Mouse (Mus musculus): ENCODE data around the gene Mrps24. TPM values are rescaled to one million over a fixed set of nuclear protein-coding genes. Genes with fewer than 3 reads are reported as not detected.

Mrps24 gene
- polyA plus RNA-seq, 1 experiment from 2014 or later, result 171 TPM

- Histone ChIP-seq H3K27ac (ENCODE audit: low read length) (no peak overlapping the region), H3K9me3 (ENCODE audit: control insufficient read depth, low read length) (no peaks in the 10 kb centered on the region), H3K4me2 (ENCODE audit: low read length) (no peak overlapping the region), H3K4me3 (replicated peaks; ENCODE audit: low read length) (no peak overlapping the region), H3K4me1 (replicated peaks; ENCODE audit: control insufficient read depth, insufficient read depth, low read length) (peaks cover 9% of the 10 kb centered on the region), H3K36me3 (ENCODE audit: control insufficient read depth, insufficient read depth) (no peaks in the 10 kb centered on the region), H3K27me3 (replicated peaks; ENCODE audit: control insufficient read depth, insufficient read depth, low read length) (no peaks in the 10 kb centered on the region), H3K9ac (replicated peaks; ENCODE audit: low read depth, low read length) (no peak overlapping the region)
- no peak for ATAC-seq
- WGBS, result 85% methylated on average over 5 of the region's 5 CpGs
These were observed 23.6 kb upstream of the Mrps24 start for GRCm38 (mm10) chr11:5738888-5739632.

GRCm38 (mm10) chr11:5737137-5737536, 21.7 kb upstream of the Mrps24 start:
- Histone ChIP-seq H3K4me3 (replicated peaks; ENCODE audit: low read length) (no peak overlapping the region), H3K27ac (ENCODE audit: low read length) (no peak overlapping the region), H3K4me2 (ENCODE audit: low read length) (no peak overlapping the region), H3K4me1 (replicated peaks; ENCODE audit: control insufficient read depth, insufficient read depth, low read length) (peaks cover 9% of the 10 kb centered on the region), H3K9me3 (ENCODE audit: control insufficient read depth, low read length) (no peaks in the 10 kb centered on the region), H3K36me3 (ENCODE audit: control insufficient read depth, insufficient read depth) (no peaks in the 10 kb centered on the region), H3K27me3 (replicated peaks; ENCODE audit: control insufficient read depth, insufficient read depth, low read length) (no peaks in the 10 kb centered on the region), H3K9ac (replicated peaks; ENCODE audit: low read depth, low read length) (no peak overlapping the region)
- WGBS, result 94% methylated on average over 5 of the region's 5 CpGs
- no peak for ATAC-seq

- H3K4me2 ChIP-seq (ENCODE audit: low read length), result no peak overlapping the region
- no peak overlapping the region for H3K4me3 ChIP-seq (replicated peaks; ENCODE audit: low read length)
- no peak for ATAC-seq
- no peak overlapping the region for H3K9ac ChIP-seq (replicated peaks; ENCODE audit: low read depth, low read length)
- no peaks in the 10 kb centered on the region for H3K9me3 ChIP-seq (ENCODE audit: control insufficient read depth, low read length)
- H3K27me3 ChIP-seq (replicated peaks; ENCODE audit: control insufficient read depth, insufficient read depth, low read length), result no peaks in the 10 kb centered on the region
- H3K36me3 ChIP-seq (ENCODE audit: control insufficient read depth, insufficient read depth), result no peaks in the 10 kb centered on the region
- no peaks in the 10 kb centered on the region for H3K4me1 ChIP-seq (replicated peaks; ENCODE audit: control insufficient read depth, insufficient read depth, low read length)
- no peak overlapping the region for H3K27ac ChIP-seq (ENCODE audit: low read length)
- WGBS, result 94% methylated on average over 4 of the region's 4 CpGs
These were observed 18.8 kb upstream of the Mrps24 start for GRCm38 (mm10) chr11:5734323-5734722.

GRCm38 (mm10) chr11:5732401-5732800, 16.9 kb upstream of the Mrps24 start:
- H3K36me3 ChIP-seq (ENCODE audit: control insufficient read depth, insufficient read depth), result no peaks in the 10 kb centered on the region
- H3K4me3 ChIP-seq (replicated peaks; ENCODE audit: low read length), result no peak overlapping the region
- no peaks in the 10 kb centered on the region for H3K27me3 ChIP-seq (replicated peaks; ENCODE audit: control insufficient read depth, insufficient read depth, low read length)
- ATAC-seq, result no peak
- no peak overlapping the region for H3K4me2 ChIP-seq (ENCODE audit: low read length)
- H3K4me1 ChIP-seq (replicated peaks; ENCODE audit: control insufficient read depth, insufficient read depth, low read length), result no peaks in the 10 kb centered on the region
- H3K27ac ChIP-seq (ENCODE audit: low read length), result no peak overlapping the region
- H3K9me3 ChIP-seq (ENCODE audit: control insufficient read depth, low read length), result no peaks in the 10 kb centered on the region
- WGBS, result 61% methylated on average over 5 of the region's 5 CpGs
- no peak overlapping the region for H3K9ac ChIP-seq (replicated peaks; ENCODE audit: low read depth, low read length)

- no peak for ATAC-seq
- H3K4me1 ChIP-seq (replicated peaks; ENCODE audit: control insufficient read depth, insufficient read depth, low read length), result no peaks in the 10 kb centered on the region
- H3K4me3 ChIP-seq (replicated peaks; ENCODE audit: low read length), result no peak overlapping the region
- no peak overlapping the region for H3K9ac ChIP-seq (replicated peaks; ENCODE audit: low read depth, low read length)
- H3K4me2 ChIP-seq (ENCODE audit: low read length), result no peak overlapping the region
- 92% methylated on average over 9 of the region's 9 CpGs for WGBS
- H3K9me3 ChIP-seq (ENCODE audit: control insufficient read depth, low read length), result no peaks in the 10 kb centered on the region
- no peak overlapping the region for H3K27ac ChIP-seq (ENCODE audit: low read length)
- no peaks in the 10 kb centered on the region for H3K36me3 ChIP-seq (ENCODE audit: control insufficient read depth, insufficient read depth)
- no peaks in the 10 kb centered on the region for H3K27me3 ChIP-seq (replicated peaks; ENCODE audit: control insufficient read depth, insufficient read depth, low read length)
These were observed 14.1 kb upstream of the Mrps24 start for GRCm38 (mm10) chr11:5729582-5729981.

- no peaks in the 10 kb centered on the region for H3K27me3 ChIP-seq (replicated peaks; ENCODE audit: control insufficient read depth, insufficient read depth, low read length)
These were observed 3.3 kb upstream of the Mrps24 start for GRCm38 (mm10) chr11:5718611-5719354.

GRCm38 (mm10) chr11:5716938-5717705, 1.6 kb upstream of the Mrps24 start:
- no peak overlapping the region for H3K4me2 ChIP-seq (ENCODE audit: low read length)
- no peaks in the 10 kb centered on the region for H3K4me1 ChIP-seq (replicated peaks; ENCODE audit: control insufficient read depth, insufficient read depth, low read length)
- WGBS, result 94% methylated on average over 34 of the region's 34 CpGs
- ATAC-seq, result no peak
- peaks cover 25% of the 10 kb centered on the region for H3K36me3 ChIP-seq (ENCODE audit: control insufficient read depth, insufficient read depth)
- no peak overlapping the region for H3K9ac ChIP-seq (replicated peaks; ENCODE audit: low read depth, low read length)
- no peaks in the 10 kb centered on the region for H3K27me3 ChIP-seq (replicated peaks; ENCODE audit: control insufficient read depth, insufficient read depth, low read length)
- H3K4me3 ChIP-seq (replicated peaks; ENCODE audit: low read length), result no peak overlapping the region
- no peak overlapping the region for H3K27ac ChIP-seq (ENCODE audit: low read length)
- H3K9me3 ChIP-seq (ENCODE audit: control insufficient read depth, low read length), result no peaks in the 10 kb centered on the region

More at GRCm38 (mm10) chr11:5718611-5719354, 3.3 kb upstream of the Mrps24 start:
- H3K4me3 ChIP-seq (replicated peaks; ENCODE audit: low read length), result no peak overlapping the region
- no peak for ATAC-seq
- no peak overlapping the region for H3K4me2 ChIP-seq (ENCODE audit: low read length)
- H3K9ac ChIP-seq (replicated peaks; ENCODE audit: low read depth, low read length), result no peak overlapping the region
- H3K9me3 ChIP-seq (ENCODE audit: control insufficient read depth, low read length), result no peaks in the 10 kb centered on the region
- H3K36me3 ChIP-seq (ENCODE audit: control insufficient read depth, insufficient read depth), result peaks cover 27% of the 10 kb centered on the region
- H3K27ac ChIP-seq (ENCODE audit: low read length), result no peak overlapping the region
- 94% methylated on average over 12 of the region's 12 CpGs for WGBS
- H3K4me1 ChIP-seq (replicated peaks; ENCODE audit: control insufficient read depth, insufficient read depth, low read length), result no peaks in the 10 kb centered on the region

GRCm38 (mm10) chr11:5716246-5716645, 766 bp upstream of the Mrps24 start:
- WGBS, result 94% methylated on average over 11 of the region's 11 CpGs

GRCm38 (mm10) chr11:5715179-5715578, 301 bp downstream of the Mrps24 start:
- no peak overlapping the region for H3K4me2 ChIP-seq (ENCODE audit: low read length)
- no peak for ATAC-seq
- WGBS, result 93% methylated on average over 9 of the region's 9 CpGs
- H3K4me1 ChIP-seq (replicated peaks; ENCODE audit: control insufficient read depth, insufficient read depth, low read length), result no peaks in the 10 kb centered on the region
- H3K36me3 ChIP-seq (ENCODE audit: control insufficient read depth, insufficient read depth), result peaks cover 25% of the 10 kb centered on the region
- H3K9ac ChIP-seq (replicated peaks; ENCODE audit: low read depth, low read length), result no peak overlapping the region
- no peaks in the 10 kb centered on the region for H3K9me3 ChIP-seq (ENCODE audit: control insufficient read depth, low read length)
- H3K27ac ChIP-seq (ENCODE audit: low read length), result no peak overlapping the region
- no peaks in the 10 kb centered on the region for H3K27me3 ChIP-seq (replicated peaks; ENCODE audit: control insufficient read depth, insufficient read depth, low read length)
- H3K4me3 ChIP-seq (replicated peaks; ENCODE audit: low read length), result no peak overlapping the region

More at GRCm38 (mm10) chr11:5716246-5716645, 766 bp upstream of the Mrps24 start:
- H3K9ac ChIP-seq (replicated peaks; ENCODE audit: low read depth, low read length), result no peak overlapping the region
- peaks cover 25% of the 10 kb centered on the region for H3K36me3 ChIP-seq (ENCODE audit: control insufficient read depth, insufficient read depth)
- no peak for ATAC-seq
- no peak overlapping the region for H3K27ac ChIP-seq (ENCODE audit: low read length)
- H3K4me1 ChIP-seq (replicated peaks; ENCODE audit: control insufficient read depth, insufficient read depth, low read length), result no peaks in the 10 kb centered on the region
- H3K4me3 ChIP-seq (replicated peaks; ENCODE audit: low read length), result no peak overlapping the region
- no peak overlapping the region for H3K4me2 ChIP-seq (ENCODE audit: low read length)
- H3K9me3 ChIP-seq (ENCODE audit: control insufficient read depth, low read length), result no peaks in the 10 kb centered on the region
- no peaks in the 10 kb centered on the region for H3K27me3 ChIP-seq (replicated peaks; ENCODE audit: control insufficient read depth, insufficient read depth, low read length)
